Mouse (Mus musculus): ENCODE data around the gene Slc9a9.

DNA sequence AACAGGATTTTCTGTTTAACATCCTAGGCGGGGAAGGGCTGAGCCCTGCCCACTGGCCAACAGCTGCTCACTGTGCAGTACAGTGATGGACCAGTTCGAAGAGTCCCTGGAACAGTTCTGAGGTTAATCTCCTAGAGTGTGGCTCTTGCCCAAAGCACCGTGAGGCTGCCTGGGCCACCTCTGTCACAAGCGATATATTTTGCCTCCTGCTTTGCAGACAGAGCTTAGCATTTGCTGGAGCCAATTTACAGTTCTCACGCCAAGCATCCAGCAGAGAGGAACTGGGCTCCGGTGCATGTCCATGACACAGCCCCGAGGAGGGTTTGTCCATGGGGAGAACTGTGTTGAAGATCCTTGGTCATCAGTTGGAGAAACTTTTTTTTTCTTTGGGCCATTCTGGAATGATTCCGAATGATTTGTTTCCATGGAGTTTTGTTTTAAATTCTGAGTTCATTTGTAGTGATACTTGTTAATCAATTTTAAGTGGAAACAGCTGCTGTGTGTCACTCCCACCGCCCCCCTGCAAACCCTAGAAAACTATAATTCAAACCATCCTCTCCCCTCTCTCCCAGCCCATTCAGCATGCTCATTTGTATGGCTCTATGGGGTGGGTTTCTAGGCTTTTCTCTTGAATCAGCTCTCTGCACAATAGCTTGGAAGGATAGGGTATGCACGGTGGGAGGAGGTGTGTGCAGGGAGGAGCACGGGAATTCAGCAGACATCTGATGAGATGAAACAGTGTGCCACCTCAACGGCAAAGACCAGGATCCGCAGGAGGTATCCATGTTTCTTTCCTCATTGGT is 511.7 kb downstream of the Slc9a9 start:
- TF ChIP-seq POLR2A (IDR thresholded peaks at IDR 0.05; ENCODE audit: borderline replicate concordance, extremely low read depth, insufficient read depth, insufficient read length, poor library complexity, severe bottlenecking) (no peak), CTCF (IDR thresholded peaks at IDR 0.05; ENCODE audit: borderline replicate concordance, extremely low read depth, insufficient read depth, insufficient read length) (no peak)
